Mouse (Mus musculus) gonadal fat pad, adult 2 months (tissue): ENCODE measurements at regions not wholly inside any gene's neighbourhood (a gene's known extent, or its start where the extent isn't known, plus 50 kb on each side); places are given as distances from the start of the nearest gene placed in this dataset.

Experiments used
- DNase-seq: peaks from one replicate; pipeline ENCODE4 v3.0.0-alpha.2; 2012; ENCODE audit warnings: low read depth

- DNase-seq = peak; percentile 4
These were observed 102.3 kb downstream of the Gm26897 start for GRCm38 (mm10) chr5:111835737-111836667.

- no peak for DNase-seq
These were observed 103.0 kb downstream of the Gm26897 start for GRCm38 (mm10) chr5:111836668-111837234.

GRCm38 (mm10) chr5:111842461-111842860 lies 108.7 kb downstream of the Gm26897 start:
- no peak for DNase-seq

DNA sequence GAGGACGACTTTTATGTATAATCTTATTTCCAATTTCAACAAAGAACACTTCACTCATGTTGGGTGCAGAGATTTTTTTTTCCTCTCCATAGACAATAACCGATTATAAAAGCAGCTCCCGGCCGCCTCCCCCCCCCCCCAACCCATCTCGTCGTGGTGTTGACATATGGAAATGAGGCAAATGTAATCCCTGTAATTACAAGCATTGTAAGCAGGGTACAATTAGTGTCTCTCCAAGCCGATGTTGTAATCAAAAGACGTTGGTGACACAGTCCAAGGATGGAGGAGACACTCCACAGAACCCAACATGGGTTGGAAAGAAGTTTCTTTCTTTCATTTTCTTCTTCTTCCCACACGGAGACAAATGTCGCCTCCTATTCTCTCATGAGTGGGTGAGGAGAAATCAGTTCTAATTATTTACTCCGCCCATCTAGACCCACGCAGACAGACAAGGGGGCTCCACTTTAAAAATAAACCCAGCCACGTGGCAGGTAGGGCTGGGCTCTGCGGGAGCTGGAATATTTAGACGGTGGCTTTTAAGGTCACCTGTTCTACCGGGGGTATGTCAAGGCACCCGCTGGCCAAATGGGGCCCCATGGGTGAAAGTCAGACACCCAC lies 110.0 kb downstream of the Gm26897 start:
- DNase-seq = no peak

DNA sequence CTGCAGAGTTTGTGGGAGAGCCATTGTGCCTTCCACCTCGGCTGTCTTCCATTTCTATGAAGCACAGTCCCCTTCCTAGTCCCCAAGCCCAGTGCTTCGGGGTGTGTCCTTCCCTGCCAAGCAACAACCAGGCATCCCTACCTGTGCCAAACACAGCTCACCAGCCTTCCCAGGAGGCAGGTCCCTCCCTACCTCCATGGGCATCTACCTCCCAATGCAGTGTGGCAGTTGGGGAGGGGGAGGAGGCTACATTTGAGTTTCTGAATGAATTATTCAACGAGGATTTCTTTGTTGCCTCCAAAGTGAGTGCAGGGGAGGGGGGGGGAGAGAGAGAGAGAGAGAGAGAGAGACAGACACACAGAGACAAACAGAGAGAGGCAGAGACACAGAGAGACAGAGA lies 110.8 kb downstream of the Gm26897 start:
- DNase-seq = no peak

DNA sequence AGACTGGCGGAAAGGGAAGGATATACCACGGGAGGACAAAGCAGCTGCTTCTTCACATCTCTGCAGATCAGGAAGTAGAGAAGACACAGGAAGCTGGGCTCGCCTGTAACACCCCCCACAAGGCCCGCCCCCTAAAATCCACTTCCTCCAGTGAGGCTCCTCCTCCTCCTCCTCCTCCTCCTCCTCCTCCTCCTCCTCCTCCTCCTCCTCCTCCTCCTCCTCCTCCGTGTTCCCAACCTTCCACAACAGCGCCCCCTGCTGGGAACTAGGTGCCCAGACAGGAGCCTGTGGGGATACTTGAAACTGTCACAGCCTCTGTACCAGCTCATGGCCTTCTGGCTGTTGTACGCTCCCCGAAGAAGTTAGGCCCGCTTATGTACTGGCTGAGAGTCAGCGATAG lies 115.2 kb downstream of the Gm26897 start:
- no peak for DNase-seq

GRCm38 (mm10) chr5:111852682-111853081 lies 119.0 kb downstream of the Gm26897 start:
- DNase-seq = no peak

DNA sequence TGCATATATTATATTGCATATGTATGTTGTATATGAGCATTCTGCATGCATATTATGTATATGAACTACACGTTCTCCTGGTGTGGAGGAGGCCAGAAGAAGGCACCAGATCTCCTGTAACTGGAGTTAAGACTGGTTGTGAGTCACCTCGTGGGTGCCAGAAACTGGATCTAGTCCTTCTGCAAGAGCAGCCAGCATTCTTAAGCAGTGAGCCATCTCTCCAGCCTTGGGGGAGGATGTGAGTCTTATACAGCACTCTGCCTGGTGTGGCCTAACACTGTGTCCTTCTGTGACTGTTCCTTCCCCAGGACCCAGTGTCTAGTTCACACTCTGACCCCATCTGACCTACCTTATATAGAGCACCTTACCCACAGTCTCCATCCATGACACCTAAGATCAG lies 121.6 kb downstream of the Gm26897 start:
- no peak for DNase-seq

GRCm38 (mm10) chr5:111857200-111857599 lies 123.5 kb downstream of the Gm26897 start:
- no peak for DNase-seq

DNA sequence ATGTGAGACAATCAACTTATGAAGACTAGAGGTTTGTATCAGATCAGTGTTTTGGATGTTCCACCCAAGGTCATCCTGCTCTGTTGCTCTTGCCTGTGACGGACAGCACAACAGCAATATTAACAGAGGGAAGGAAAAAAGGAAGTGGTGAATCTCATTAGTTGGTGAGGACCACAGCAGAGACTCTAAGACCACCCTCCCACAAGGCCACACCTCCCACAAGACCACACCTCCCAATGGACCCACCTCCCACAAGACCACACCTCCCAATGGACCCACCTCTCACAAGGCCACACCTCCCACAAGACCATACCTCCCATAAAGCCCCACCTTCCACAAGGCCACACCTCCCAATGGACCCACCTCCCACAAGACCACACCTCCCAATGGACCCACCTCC lies 126.7 kb downstream of the Gm26897 start:
- no peak for DNase-seq

GRCm38 (mm10) chr5:111862331-111862730 lies 128.6 kb downstream of the Gm26897 start:
- no peak for DNase-seq

DNA sequence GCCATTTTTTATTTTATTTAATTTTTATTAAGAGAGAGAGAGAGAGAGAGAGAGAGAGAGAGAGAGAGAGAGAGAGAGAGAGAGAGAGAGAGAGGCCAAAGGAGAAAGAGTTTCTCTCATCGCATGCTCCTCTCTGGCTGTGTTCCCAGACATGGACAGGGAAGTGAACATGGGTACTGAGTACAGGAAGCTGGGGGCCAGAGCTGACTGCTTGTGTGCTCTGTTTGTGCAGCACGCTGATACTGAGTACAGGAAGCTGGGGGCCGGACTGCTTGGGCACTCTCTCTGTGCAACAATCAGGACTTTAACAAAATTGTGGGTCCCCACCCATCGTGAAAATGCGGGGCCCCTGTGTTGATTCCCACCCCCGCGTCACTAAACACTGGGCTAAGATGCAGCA lies 130.2 kb downstream of the Gm26897 start:
- DNase-seq = no peak

DNA sequence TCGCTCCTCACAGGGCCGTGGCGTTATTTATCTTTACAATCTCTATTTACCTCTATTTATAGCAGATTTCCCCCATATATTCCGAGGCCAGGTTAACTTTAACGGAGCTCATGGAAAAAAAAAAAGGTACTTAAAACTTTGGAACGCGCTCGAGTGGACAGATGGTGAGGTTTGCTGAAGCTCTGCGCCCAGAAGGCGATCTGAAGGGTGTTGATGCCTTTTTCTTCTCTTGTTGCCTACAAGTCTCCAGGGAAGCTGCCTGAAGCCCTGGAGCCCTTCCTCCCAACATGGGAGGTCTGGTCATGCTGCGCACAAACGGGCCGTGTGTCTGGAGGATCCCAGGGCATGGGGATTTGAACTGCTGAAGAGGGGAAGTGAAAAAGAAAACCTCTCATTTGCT lies 130.9 kb downstream of the Gm26897 start:
- no peak for DNase-seq

DNA sequence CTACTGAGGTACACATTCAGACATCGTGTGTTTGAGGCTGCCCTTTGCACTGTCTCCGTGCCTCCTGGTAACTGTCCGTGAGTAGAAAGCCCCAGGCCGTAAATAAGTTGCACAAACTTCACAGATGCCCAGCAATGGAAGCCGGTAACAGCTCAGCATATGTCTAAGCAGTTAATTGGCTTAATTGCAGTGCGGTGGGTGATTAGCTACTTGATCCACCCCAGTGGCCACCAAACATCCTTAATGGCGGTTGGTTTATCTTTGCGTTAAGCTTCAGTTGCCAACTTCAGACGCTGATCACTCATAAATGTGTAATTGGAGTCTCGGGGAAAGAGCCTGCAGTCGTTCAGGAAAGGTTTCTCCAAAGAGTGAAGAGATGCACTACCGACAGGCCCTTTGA lies 135.3 kb downstream of the Gm26897 start:
- no peak for DNase-seq

DNA sequence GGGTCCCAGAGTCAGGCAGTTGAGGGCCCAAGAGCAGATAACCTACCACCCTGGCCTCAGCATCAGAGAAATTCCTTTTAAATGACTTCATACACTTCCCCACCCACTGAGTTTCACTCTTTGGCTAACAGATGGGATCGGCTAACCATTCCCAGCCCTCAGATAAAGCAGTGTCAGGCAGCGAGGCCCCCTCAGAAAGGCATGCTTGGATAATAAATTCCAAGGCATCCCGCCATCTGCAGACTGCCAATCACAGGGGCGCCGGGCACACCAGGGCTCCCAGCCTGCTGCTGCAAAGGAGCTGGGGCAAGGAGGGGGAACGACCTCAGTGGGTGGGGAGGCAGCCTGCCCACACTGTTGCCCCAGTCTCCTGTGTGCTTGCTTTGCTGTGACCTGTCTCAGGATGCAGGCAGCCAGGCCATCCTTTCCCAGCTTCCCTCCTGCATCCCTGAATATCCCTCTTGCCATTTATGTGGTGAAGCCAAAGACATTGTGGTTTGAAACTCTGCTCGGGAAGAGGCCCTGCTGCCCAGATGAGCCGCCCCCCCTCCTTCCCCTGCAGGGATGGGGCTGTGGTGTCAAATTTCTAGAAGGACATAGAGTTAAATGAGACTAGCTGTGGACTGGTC lies 143.6 kb downstream of the Gm26897 start:
- no peak for DNase-seq

GRCm38 (mm10) chr5:111879044-111879443 lies 145.3 kb downstream of the Gm26897 start:
- DNase-seq = no peak

DNA sequence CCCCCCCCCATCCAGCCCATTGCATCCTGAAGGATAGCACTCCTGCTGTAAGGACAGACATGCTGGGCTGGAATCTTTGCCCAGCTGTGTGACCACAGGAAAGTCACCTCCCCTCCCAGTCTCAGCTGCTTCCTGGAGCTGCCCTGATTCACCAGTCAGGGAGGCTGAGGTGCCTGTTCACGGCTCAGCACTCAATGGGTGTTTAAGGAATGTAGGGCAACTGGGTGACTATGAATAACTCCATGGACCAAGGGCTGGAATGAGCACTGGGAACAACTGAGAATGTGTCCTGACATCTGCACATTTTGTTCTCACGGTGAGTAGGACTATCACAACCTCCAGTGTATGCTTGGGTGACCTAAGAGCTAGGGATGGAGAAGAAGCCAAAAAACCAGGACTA lies 146.5 kb downstream of the Gm26897 start:
- DNase-seq = no peak

DNA sequence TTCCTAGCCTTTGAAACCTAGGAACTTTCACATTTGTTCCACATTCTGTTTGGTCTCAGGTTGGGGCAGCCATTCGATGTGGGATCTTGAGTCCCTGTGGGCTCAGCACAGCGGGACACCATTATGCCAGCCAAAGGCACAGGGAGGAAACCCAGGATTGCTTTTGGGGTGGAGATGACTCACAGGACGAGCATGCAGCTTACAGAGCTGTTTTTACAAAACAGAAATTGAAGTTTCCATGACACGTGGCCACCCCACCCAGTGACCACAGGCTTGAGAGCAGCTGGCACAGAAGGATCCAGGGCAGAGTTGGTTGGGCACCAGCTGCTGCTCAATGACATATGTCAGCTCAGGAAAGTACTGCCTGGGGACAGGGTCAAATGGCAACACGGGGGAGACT lies 147.8 kb downstream of the Gm26897 start:
- no peak for DNase-seq

GRCm38 (mm10) chr5:111887281-111887680 lies 153.6 kb downstream of the Gm26897 start:
- DNase-seq = no peak

- peak; percentile 5 for DNase-seq
These were observed 157.1 kb downstream of the Gm26897 start for GRCm38 (mm10) chr5:111890800-111891199.

DNA sequence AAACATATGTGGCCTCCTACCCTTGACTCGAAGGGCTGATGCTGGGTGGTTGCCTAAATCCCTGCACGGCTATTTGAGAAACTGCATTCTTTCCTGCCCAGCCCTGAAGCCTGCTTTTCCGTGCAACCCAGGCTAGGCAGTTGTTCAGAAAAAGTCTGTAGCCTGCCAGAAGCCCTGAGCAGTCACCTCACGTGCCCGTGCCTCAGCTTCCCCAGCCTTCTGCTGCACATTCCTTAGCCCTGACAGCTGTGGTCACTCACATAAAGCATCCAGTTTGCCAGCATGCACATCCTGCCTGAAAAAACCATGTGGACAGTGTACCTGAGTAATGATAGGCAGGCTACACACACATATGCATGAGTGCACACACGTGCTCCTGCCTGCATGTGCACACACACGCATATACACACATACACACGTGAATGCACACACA lies 157.6 kb downstream of the Gm26897 start:
- DNase-seq = no peak

DNA sequence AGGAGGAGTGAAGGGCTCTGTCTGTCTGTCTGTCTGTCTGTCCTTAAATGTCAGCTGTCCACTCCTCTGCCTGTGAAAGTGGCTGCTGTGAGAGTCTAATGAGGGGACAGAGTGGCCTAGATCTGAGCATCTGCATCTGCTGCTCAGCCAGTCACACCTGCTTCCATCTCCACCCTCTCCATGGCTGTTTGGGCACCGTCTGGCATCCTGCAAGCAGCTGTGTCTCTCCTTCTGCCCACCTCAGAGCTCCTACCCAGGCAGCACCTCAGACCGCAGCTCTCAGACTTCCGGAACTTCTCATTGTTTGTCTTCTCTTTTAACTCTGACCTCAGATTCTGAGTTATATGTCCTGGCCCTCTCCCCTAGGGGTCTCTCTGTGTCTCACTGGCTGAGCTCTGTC lies 159.2 kb downstream of the Gm26897 start:
- no peak for DNase-seq
